8 mouse cellular contexts compared by ENCODE assay signal in the genomic region with DNA sequence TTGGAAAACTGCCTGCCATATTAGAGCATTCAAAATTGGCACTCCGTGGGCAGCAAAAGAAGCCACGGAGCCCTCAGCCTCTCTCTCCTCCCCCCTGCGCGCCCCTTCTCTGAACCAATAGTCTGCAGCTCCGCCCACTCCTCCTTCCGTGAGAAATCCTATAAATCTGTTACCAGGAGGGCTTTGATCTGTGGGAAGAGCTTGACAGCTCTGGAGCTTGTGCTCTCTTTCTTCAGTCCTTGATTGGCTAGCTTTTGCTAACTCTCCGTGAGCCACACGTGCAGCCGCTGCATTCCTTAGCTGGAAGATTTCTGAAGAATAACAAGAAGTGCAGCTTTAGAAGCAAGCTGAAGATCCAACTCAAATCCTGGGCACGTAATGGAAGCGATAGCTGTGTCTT. TPM values are rescaled to one million over a fixed set of nuclear protein-coding genes. Genes with fewer than 3 reads are reported as not detected.
A peak's percentile ranks its signal among the peaks of the same experiment; 100 is the strongest.
DNase-seq lines count a peak whose midpoint lies in the region; ATAC-seq and TF ChIP-seq lines count a peak whose summit lies in the region.

No protein-coding gene starts in this region.

- TF ChIP-seq CTCF in lung, embryonic 14.5 days (IDR thresholded peaks at IDR 0.05; ENCODE audit: low read depth), result no peak
- TF ChIP-seq CTCF in liver, postnatal 0 days (IDR thresholded peaks at IDR 0.05; ENCODE audit: low read depth), result no peak

- no peaks in the 10 kb centered on the region for H3K36me3 ChIP-seq in lung, embryonic 14.5 days (ENCODE audit: insufficient read depth)
- H3K36me3 ChIP-seq in forebrain, embryonic 15.5 days, result no peaks in the 10 kb centered on the region
- H3K36me3 ChIP-seq in limb, embryonic 10.5 days, result no peaks in the 10 kb centered on the region
- H3K36me3 ChIP-seq in liver, postnatal 0 days (replicated peaks; ENCODE audit: insufficient read depth, low read length), result no peaks in the 10 kb centered on the region

- H3K4me1 ChIP-seq in lung, embryonic 14.5 days (ENCODE audit: insufficient read depth), result no peaks in the 10 kb centered on the region
- H3K4me1 ChIP-seq in forebrain, embryonic 15.5 days, result no peaks in the 10 kb centered on the region
- H3K4me1 ChIP-seq in limb, embryonic 10.5 days, result no peaks in the 10 kb centered on the region
- no peaks in the 10 kb centered on the region for H3K4me1 ChIP-seq in liver, postnatal 0 days (ENCODE audit: insufficient read depth)

- DNase-seq in lung, embryonic 14.5 days, result peak; percentile 40
- DNase-seq in lung, adult 18-20 months, result no peak
- peak; percentile 38 for DNase-seq in limb, embryonic 10.5 days (ENCODE audit: low spot score)
- DNase-seq in right cerebral cortex, postnatal 14 days, result peak; percentile 38
- DNase-seq in natural killer cell, adult 2 months (ENCODE audit: low spot score in 2 of 2), result no peak
- DNase-seq in liver, postnatal 0 days, result no peak
- no peak for DNase-seq in urinary bladder, adult 2 months (ENCODE audit: low spot score)

- TF ChIP-seq EP300 in liver, postnatal 0 days (IDR thresholded peaks at IDR 0.05; ENCODE audit: low read depth), result no peak

- no peak overlapping the region for H3K4me2 ChIP-seq in lung, embryonic 14.5 days
- H3K4me2 ChIP-seq in forebrain, embryonic 15.5 days (replicated peaks), result 0 out of 2 replicates have a peak overlapping the region, but pooled peaks have one; percentile 8
- no peak overlapping the region for H3K4me2 ChIP-seq in liver, postnatal 0 days (ENCODE audit: low read depth, low read length)

- peaks cover 9% of the 10 kb centered on the region; the same call in 1 of the 2 replicates for H3K27me3 ChIP-seq in lung, embryonic 14.5 days (ENCODE audit: insufficient read depth, low read length)
- H3K27me3 ChIP-seq in forebrain, embryonic 15.5 days, result 0 out of 2 replicates have a peak, but pooled peaks cover 3% of the 10 kb centered on the region
- H3K27me3 ChIP-seq in limb, embryonic 10.5 days (ENCODE audit: low read depth, poor library complexity, severe bottlenecking), result peaks cover 45% of the 10 kb centered on the region
- H3K27me3 ChIP-seq in liver, postnatal 0 days (ENCODE audit: insufficient read depth, low read length), result 0 out of 2 replicates have a peak, but pooled peaks cover 5% of the 10 kb centered on the region

- H3K27ac ChIP-seq in lung, embryonic 14.5 days (ENCODE audit: low read depth), result no peak overlapping the region
- no peak overlapping the region for H3K27ac ChIP-seq in forebrain, embryonic 15.5 days (replicated peaks)
- no peak overlapping the region for H3K27ac ChIP-seq in limb, embryonic 10.5 days
- H3K27ac ChIP-seq in liver, postnatal 0 days (ENCODE audit: low read depth), result no peak overlapping the region

- H3K4me3 ChIP-seq in lung, embryonic 14.5 days (ENCODE audit: low read depth, low read length), result no peak overlapping the region
- no peak overlapping the region for H3K4me3 ChIP-seq in forebrain, embryonic 15.5 days
- no peak overlapping the region for H3K4me3 ChIP-seq in limb, embryonic 10.5 days
- no peak overlapping the region for H3K4me3 ChIP-seq in liver, postnatal 0 days (ENCODE audit: low read depth, low read length)

- no peaks in the 10 kb centered on the region for H3K9me3 ChIP-seq in lung, embryonic 14.5 days (ENCODE audit: low read depth, low read length)
- H3K9me3 ChIP-seq in forebrain, embryonic 15.5 days, result no peaks in the 10 kb centered on the region
- H3K9me3 ChIP-seq in limb, embryonic 10.5 days (replicated peaks), result no peaks in the 10 kb centered on the region
- no peaks in the 10 kb centered on the region for H3K9me3 ChIP-seq in liver, postnatal 0 days (ENCODE audit: low read length)

- WGBS in lung, embryonic 14.5 days, result 15% methylated on average over 11 of the region's 11 CpGs
- 16% methylated on average over 10 of the region's 11 CpGs for WGBS in forebrain, embryonic 15.5 days
- WGBS in limb, embryonic 10.5 days, result 13% methylated on average over 11 of the region's 11 CpGs
- 13% methylated on average over 11 of the region's 11 CpGs for WGBS in liver, postnatal 0 days (ENCODE audit: insufficient replicate concordance)

- H3K9ac ChIP-seq in lung, embryonic 14.5 days, result no peak overlapping the region
- no peak overlapping the region for H3K9ac ChIP-seq in forebrain, embryonic 15.5 days (replicated peaks)
- no peak overlapping the region for H3K9ac ChIP-seq in liver, postnatal 0 days (replicated peaks)

- peak; percentile 47; the same call in 1 of the 2 replicates for ATAC-seq in lung, embryonic 14.5 days (ENCODE audit: insufficient read depth)
- ATAC-seq in forebrain, embryonic 15.5 days (replicated peaks), result peak; percentile 97
- no peak for ATAC-seq in liver, postnatal 0 days

RNA-seq across cellular contexts. Expression of gene Pgr15l, which starts 2.6 kb away (rescaled TPM):
- polyA plus RNA-seq in lung, embryonic 14.5 days (2014; fragmentation: Nextera tagmentation; extraction: Ambion mirVana), result not detected in 2 replicates
- polyA plus RNA-seq in forebrain, embryonic 15.5 days (2015; fragmentation: Nextera tagmentation; extraction: Ambion mirVana), result 0.04 and 0.06 TPM in 2 replicates
- not detected in 2 replicates for polyA plus RNA-seq in limb, embryonic 10.5 days (2016; fragmentation: Nextera tagmentation; extraction: Ambion mirVana)
- not detected in 2 replicates for polyA plus RNA-seq in liver, postnatal 0 days (2015; fragmentation: Nextera tagmentation; extraction: Ambion mirVana)
- not detected in 2 replicates for polyA plus RNA-seq in urinary bladder, adult 2 months (2012; rRNA removed)

Comparison
In these comparisons a context has a peak if more than half of its experiments do, and no peak if none do; other contexts are left out.
1. DNase-seq: peak in lung, embryonic 14.5 days (single experiment), limb, embryonic 10.5 days (single experiment) and right cerebral cortex, postnatal 14 days (single experiment); none in lung, adult 18-20 months (0 of 2), natural killer cell, adult 2 months (0 of 2), liver, postnatal 0 days (single experiment) and urinary bladder, adult 2 months (single experiment).